Mouse (Mus musculus): ENCODE measurements around the gene Fuz.

The Fuz gene

DNA sequence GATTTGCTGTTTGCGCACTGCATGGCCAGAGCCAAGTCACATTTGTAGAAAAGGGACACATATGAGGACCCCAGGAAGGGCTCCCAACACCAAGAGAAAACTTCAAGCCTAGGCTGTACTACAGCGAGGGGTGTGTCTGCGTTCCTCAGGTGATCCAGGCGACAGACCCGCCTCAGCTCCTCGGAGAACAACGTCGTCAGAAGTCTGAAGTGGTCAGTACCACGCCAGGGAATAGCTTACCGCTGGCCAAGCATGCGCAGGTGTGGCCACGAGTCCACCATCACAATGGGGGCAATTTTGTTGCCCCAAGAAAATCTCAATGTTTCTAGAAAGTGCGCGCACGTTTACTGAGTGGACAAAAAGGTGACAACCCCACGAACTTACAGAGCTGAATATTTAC is 27.4 kb upstream of the Fuz start:
- TF ChIP-seq GATA4 (IDR thresholded peaks at IDR 0.05; ENCODE audit: insufficient replicate concordance, low read length) = no peak

DNA sequence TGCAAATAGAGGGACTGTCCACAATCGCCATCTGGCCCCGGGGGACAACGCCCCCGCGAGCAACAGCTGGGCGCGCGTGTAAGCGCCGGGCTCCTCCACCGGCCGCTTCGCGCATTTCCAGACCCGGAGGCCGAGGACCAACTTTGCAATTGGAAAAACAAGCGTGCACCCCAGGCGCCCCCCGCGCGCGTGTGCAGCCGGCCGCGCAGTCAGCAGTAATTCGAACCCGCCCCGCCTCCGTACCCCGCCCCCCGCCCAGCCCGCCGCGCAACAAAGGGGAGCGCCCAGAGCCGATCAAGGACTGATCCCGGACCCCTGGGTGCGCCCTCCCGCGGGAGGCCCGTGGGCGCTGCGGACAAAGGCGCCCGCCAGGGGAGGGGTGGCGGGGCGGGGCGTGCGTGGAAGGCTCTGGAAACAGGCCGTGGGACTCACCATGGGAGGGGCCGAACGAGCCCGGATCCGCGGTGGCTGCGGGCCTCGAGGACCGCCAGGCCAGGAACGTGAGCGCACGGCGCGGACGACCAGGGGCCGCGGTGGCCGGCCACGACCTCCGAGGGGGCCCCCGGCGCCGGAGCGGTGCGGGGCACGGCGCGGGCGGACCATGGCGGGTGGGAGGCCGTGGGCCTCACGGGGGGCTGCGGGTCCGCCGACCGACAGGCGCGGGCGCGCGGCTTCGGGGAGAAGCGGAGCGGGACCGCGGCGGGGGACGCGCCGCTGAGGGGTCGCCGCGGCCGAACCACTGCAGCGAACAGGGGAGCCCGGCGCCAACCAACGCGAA is 26.8 kb upstream of the Fuz start:
- no peak for TF ChIP-seq GATA4 (IDR thresholded peaks at IDR 0.05; ENCODE audit: insufficient replicate concordance, low read length)

DNA sequence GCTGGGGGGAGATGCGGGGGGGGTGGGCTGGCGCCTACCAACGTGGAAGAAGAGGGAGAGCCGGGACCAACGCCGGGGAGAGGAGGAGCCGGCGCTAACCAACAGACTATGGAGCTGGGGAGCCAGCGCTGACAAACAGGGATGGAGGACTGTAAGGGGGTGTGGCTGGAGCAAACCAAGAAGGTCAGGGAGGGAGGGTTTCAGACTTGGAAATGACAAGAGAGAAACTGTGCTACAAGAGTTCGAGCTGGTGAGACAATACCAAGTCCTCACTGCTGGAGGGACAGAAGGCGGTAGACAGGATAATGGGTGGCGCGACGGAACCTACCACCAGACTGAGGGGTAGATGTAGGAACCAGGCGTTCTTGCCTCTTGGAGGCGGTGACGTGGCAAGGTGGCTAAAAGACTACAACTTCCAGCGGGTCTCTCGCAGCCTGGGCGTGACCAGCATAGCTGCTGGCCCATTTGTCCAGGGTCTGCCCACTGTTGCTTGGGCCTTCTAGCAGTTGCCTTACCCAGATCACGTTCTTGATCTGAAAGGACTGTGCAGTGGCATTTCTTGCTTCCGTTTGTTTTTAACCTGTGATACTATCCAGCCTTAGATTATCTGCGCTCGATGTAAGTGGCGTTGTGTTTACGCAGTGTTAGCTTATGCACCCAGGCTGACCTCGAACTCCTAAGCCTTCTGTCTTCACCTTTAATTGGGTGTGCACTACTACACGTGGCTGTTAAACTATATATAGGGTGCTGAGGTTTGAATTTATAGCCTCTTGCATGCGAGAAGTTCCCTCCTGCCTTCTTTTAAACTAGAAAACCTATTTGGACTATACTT is 26.0 kb upstream of the Fuz start, which contains the start of gene Ptov1:
TSS of gene Ptov1 (minus strand) at position 92 of the 832 bp plus-strand sequence.
- no peak for TF ChIP-seq GATA4 (IDR thresholded peaks at IDR 0.05; ENCODE audit: insufficient replicate concordance, low read length)

DNA sequence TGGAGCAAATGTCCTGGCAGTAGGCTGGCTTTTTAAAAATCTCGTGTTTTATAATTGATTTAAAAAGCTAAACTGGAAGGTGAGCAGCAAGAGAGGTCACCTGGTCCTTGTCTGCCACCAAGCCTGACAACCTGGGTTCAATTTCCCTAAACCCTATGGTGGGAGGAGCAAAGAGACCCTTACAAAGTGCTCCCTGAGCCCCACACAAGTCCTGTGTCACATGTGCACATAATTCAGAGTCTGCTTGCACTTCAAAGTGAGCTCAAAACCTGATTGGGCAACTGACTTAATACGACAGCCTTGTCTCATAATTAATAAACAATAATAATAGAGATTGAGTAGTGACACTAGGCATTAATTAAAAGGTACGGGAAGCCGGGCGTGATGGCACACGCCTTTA is 25.3 kb upstream of the Fuz start:
- TF ChIP-seq GATA4 (IDR thresholded peaks at IDR 0.05; ENCODE audit: insufficient replicate concordance, low read length) = no peak

DNA sequence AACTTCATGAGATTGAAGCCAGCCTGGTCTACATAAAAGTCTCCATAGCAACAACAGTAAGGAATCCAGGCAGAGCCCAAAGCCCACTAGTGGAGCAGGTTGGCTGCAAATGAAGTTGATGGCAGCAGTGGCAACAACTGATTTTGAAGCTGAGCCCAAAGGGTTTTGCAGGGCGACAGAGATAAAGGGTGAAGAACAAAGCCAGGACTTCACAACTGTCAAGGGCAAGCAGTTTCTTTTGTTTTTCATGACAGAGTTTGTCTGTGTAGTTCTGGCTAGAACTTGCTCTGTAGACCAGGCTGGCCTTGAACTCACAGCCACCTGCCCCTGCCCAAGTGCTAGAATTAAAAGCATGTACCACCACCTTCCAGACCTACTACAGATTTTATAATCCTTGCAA is 24.7 kb upstream of the Fuz start:
- TF ChIP-seq GATA4 (IDR thresholded peaks at IDR 0.05; ENCODE audit: insufficient replicate concordance, low read length) = no peak

DNA sequence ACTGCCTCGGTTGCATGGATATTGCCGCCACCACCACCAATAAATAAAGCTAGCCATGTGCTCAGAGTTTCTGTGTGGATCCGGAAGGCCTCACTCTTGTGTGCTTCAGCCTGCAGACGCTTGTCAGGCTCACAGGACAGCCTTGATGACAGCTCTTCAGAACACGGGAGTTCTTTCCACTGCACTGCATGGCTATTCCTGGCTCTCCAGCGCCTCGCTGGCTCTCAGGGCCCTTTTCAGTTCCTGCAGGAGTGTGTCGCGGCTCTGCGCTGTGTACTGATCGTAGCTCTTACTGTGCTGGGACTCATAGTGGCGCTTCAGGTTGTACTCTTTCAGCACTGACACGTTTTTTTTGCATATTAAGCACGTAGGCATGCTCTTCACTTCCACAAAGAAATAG is 18.0 kb upstream of the Fuz start:
- no peak for TF ChIP-seq GATA4 (IDR thresholded peaks at IDR 0.05; ENCODE audit: insufficient replicate concordance, low read length)

DNA sequence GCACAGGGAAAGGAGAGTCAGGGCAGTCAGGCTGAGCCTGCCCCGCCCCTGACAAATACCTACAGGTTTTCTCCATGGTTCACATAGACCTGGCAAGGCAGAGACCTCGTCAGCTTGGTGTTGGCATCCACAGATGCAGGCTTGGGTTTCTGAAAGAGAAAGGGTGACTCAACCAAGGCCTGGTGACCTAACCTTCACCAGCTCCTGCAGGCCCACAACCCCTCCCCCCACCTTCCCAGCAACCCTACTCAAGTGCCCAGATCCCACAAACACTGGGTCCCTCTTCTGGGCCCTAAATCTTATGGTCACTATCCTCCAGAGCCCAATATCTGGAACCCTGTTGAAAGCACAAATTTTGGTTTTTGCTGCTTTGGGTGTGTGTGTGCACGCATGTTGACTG is 12.8 kb upstream of the Fuz start:
- no peak for TF ChIP-seq GATA4 (IDR thresholded peaks at IDR 0.05; ENCODE audit: insufficient replicate concordance, low read length)

DNA sequence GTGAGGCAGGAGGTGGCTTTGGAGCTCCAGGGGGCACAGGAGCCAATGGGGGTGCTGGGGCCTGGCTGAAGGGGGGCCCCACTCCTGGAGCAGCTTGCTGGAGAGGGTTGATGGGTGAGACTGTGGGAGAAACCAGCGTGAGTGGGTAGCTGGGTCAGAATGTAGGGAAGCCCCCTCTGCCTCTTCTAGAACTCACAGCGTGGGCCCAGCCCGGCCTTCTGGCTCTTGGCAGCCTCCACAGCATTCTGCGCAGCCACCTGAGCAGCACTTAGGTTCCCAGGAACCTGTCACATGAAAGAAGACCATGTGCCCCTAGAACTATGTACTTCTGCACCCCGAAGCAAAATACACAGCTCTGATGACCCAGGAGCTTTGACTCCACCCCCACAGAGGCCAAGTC is 11.2 kb upstream of the Fuz start:
- no peak for TF ChIP-seq GATA4 (IDR thresholded peaks at IDR 0.05; ENCODE audit: insufficient replicate concordance, low read length)

DNA sequence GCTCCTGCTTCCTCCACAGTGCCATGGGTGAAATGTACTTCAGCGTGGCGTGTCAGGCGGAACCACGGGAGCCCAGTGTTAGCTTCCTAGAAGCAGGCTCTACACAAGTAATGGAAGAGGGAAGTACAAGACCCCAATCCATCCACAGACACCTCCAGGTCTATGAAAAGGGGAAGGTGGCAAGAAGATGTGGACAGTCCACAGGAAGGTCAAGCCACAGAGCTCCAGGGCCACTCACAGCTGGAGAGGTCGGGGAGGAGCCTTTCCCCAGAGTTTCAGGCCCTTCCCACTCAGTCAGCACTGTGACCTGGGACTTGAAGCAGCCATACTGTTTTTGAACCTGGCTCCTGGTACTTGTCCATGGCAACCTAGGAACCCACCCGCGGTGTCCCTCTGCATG is 8.9 kb upstream of the Fuz start:
- TF ChIP-seq GATA4 (IDR thresholded peaks at IDR 0.05; ENCODE audit: insufficient replicate concordance, low read length) = no peak

DNA sequence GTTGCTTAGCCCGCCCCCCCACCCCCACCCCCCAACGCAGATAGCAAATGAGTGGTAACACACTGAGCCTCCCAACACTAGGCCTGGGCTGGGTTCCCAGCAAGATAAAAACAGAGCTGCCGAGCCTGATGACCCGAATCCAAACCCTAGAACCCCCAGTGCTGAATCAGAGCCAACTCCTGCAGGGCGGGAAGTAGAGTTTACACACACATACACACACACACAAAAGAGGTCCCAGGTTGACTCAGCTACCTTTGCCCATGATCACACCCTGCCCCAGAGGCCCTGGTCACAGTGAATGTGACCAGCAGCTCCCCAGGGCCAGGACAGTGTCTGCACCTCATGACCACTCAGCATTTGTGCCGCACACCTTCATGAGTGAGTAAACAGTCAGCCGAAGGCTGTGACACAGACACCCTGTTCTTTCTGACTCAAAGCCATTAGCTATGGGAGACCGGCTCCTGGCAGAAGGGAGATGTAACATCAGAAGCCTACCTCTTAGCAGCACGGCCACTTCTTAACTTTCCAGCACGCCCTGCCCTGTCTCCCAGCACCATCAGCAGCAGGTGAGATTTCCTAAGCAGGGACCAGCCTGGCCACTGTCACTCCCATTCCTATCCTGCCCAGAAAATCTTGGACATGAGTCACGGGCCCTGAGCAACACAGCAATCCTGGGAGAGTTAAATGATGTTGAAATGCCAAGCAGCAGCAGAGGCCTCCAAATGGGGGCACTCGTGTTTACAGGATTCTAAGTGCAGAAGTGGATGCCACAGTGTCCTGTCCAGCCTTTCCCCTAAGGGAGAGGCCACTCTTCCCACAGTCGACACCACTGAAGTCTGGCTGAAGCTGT is 7.4 kb upstream of the Fuz start:
- TF ChIP-seq GATA4 (IDR thresholded peaks at IDR 0.05; ENCODE audit: insufficient replicate concordance, low read length) = no peak

DNA sequence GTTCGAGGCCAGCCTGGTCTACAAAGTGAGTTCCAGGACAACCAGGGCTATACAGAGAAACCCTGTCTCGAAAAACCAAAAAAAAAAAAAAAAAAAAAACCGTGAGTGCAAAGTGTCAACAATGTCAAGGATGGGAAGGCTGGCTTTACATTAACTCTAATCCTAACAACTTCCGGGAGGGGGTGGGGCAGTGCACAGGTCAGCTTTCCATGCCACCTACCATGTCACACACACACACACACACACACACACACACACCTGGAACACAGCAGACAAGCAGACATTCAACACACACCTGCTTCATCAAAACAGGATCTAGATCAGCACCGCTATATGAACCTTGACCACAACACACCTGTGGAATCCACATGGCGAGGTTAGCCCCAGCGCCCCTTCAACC is 5.7 kb upstream of the Fuz start:
- no peak for TF ChIP-seq GATA4 (IDR thresholded peaks at IDR 0.05; ENCODE audit: insufficient replicate concordance, low read length)

DNA sequence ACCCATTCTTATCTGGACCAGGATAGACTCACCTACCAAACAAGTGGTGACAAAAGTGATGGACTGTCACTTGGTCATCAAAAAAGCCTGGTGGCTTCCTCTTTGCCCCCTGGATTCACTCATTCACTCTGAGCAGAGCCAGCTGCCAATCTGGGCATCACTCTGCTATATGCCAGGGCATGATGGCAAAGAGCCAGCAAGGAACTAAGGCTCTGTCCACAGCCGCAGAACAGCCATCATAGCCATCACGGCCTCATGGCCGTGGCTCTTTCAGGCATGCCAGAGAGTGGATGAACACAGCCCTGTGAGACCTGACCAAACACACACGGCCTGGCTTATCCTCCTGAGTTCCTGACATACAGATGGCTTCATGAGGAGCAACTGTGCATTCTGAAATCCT is 5.1 kb upstream of the Fuz start:
- no peak for TF ChIP-seq GATA4 (IDR thresholded peaks at IDR 0.05; ENCODE audit: insufficient replicate concordance, low read length)

DNA sequence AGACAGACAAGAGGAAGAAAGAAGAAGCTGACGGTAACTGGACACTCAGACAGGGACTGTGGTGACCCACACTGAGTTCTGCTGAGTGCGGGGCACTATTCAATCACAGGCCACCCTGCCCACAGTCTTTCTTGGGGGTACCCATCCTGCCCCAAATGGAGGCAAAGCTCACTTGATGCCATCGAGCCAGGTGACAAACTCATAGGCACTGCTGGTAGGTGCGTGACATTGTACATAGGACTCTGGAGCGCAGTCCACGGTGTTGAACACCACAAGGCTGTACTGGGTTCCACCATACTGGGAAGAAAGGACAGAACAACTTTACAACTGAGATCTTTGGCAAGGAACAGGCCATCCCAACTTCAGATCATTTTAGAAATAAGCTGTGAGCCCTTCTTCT is 4.3 kb upstream of the Fuz start:
- no peak for TF ChIP-seq GATA4 (IDR thresholded peaks at IDR 0.05; ENCODE audit: insufficient replicate concordance, low read length)

DNA sequence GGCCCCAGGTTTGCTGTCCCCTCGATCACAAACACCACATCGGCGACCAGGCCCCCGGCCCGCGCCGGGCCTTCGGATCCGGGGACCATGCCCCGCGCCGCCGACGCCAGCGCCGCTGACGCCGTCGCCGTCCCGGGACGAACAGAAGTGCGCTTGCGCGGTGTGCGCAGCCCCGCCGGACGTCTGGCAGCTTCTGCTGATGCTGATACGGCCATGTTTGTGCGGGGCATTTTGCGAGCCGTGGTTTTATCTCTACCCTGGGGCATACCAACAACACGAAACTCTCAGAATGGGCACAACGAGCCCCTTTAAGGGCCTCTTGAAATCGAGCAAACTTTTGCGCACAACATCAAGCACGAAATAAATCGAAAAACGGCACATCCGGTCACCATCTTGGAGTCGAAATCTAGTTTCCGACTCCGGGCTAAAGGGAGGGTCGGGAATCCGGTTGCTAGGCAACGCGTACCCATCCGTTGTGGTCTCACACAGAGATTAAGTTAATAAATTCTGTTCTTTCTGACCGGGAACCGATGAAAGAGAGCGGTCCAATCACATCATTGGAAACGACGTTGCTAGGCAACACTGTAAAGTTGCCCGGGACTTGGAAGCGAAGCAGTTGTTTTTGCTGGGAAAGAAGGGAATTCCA is 3.5 kb upstream of the Fuz start, which contains the start of gene Med25:
TSS of gene Med25 (minus strand) at position 437 of the 646 bp plus-strand sequence.
- TF ChIP-seq GATA4 (IDR thresholded peaks at IDR 0.05; ENCODE audit: insufficient replicate concordance, low read length) = no peak

DNA sequence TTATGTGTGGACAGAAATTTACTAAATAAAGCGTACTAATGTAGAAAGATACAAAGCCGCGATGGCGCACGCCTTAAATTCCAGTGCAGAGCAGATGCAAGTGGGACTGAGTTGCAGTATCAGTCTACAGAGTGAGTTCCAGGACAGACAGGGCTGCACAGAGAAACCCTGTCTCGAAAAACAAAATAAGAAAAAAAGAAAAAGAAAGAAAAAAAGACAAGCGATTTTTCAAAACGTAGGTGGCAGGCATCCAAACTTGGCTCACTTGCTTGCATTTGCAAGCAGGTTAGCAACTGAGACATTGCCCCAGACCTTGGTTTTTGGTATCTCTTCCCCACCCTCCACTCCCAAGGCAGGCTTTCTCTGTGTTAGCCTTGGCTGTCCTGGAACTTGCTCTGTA is 2.7 kb upstream of the Fuz start:
- TF ChIP-seq GATA4 (IDR thresholded peaks at IDR 0.05; ENCODE audit: insufficient replicate concordance, low read length) = no peak

All from liver, adult (tissue).